Mouse (Mus musculus) CH12F3 (cell line): Measurements from ENCODE around the gene Igsf6.

Experiments
- in situ Hi-C: fragments of 300-500 bp; cut with MboI; formaldehyde crosslinking; loops from 2 replicates; pipeline ENCODE4 v1.14.3; 2020; ENCODE audit warnings: low sequenced_read_pairs

Igsf6 gene

GRCm38 (mm10) chr7:121074281-121074680, at the start of gene Igsf6:
Gene Igsf6 (minus strand): TSS chr7:121074572.
- in situ Hi-C loops: no loop called here

- in situ Hi-C loops: no loop called here
Measured at GRCm38 (mm10) chr7:121120143-121120818, 45.9 kb upstream of the Igsf6 start.

- in situ Hi-C loops: no loop called here
Measured at GRCm38 (mm10) chr7:121111762-121112161, 37.4 kb upstream of the Igsf6 start.

- in situ Hi-C loops: no loop called here
Measured at GRCm38 (mm10) chr7:121111321-121111720, 36.9 kb upstream of the Igsf6 start.

GRCm38 (mm10) chr7:121107851-121108250, 33.5 kb upstream of the Igsf6 start:
- in situ Hi-C loops: no loop called here

- in situ Hi-C loops: no loop called here
Measured at GRCm38 (mm10) chr7:121098614-121099389, 24.4 kb upstream of the Igsf6 start.

GRCm38 (mm10) chr7:121093026-121093425, 18.7 kb upstream of the Igsf6 start:
- in situ Hi-C loops: no loop called here

- in situ Hi-C loops: no loop called here
Measured at GRCm38 (mm10) chr7:121090748-121091147, 16.4 kb upstream of the Igsf6 start.

- in situ Hi-C loops: no loop called here
Measured at GRCm38 (mm10) chr7:121088745-121089144, 14.4 kb upstream of the Igsf6 start.

GRCm38 (mm10) chr7:121085500-121085899, 11.1 kb upstream of the Igsf6 start:
- in situ Hi-C loops: no loop called here

- in situ Hi-C loops: no loop called here
Measured at GRCm38 (mm10) chr7:121084840-121085453, 10.6 kb upstream of the Igsf6 start.

GRCm38 (mm10) chr7:121082949-121083513, 8.7 kb upstream of the Igsf6 start:
- in situ Hi-C loops: no loop called here

- in situ Hi-C loops: no loop called here
Measured at GRCm38 (mm10) chr7:121081816-121082215, 7.4 kb upstream of the Igsf6 start.

GRCm38 (mm10) chr7:121081350-121081749, 7.0 kb upstream of the Igsf6 start, which contains the start of gene Otoa:
Gene Otoa (plus strand): TSS chr7:121081650.
- in situ Hi-C loops: no loop called here

- in situ Hi-C loops: no loop called here
Measured at GRCm38 (mm10) chr7:121077829-121078228, 3.5 kb upstream of the Igsf6 start.

GRCm38 (mm10) chr7:121077311-121077710, 2.9 kb upstream of the Igsf6 start:
- in situ Hi-C loops: no loop called here

- in situ Hi-C loops: no loop called here
Measured at GRCm38 (mm10) chr7:121075416-121075815, 1.0 kb upstream of the Igsf6 start.

GRCm38 (mm10) chr7:121074801-121075400, 529 bp upstream of the Igsf6 start:
- in situ Hi-C loops: no loop called here

GRCm38 (mm10) chr7:121072506-121072905, 1.9 kb downstream of the Igsf6 start:
- in situ Hi-C loops: no loop called here

GRCm38 (mm10) chr7:121071276-121071675, 3.1 kb downstream of the Igsf6 start:
- in situ Hi-C loops: no loop called here

GRCm38 (mm10) chr7:121064309-121064708, 10.1 kb downstream of the Igsf6 start:
- in situ Hi-C loops: loop anchor here (10.0 kb wide), 1 partner anchor 130 kb away; no protein-coding TSS in a partner anchor
